Mouse (Mus musculus) 3T3-L1 (cell line): Measurements from ENCODE around the gene Ms4a4b.
"Not testable (repeated sequence)": the region's sequence is repeated elsewhere in the genome, so short reads cannot be mapped to it uniquely, and the experiment has no call there.

ENCODE experiments used
- DNase-seq: peaks from one replicate; pipeline ENCODE4 v3.0.0-alpha.2; 2015; ENCODE audit warnings: low read depth, low spot score

The Ms4a4b gene

DNA sequence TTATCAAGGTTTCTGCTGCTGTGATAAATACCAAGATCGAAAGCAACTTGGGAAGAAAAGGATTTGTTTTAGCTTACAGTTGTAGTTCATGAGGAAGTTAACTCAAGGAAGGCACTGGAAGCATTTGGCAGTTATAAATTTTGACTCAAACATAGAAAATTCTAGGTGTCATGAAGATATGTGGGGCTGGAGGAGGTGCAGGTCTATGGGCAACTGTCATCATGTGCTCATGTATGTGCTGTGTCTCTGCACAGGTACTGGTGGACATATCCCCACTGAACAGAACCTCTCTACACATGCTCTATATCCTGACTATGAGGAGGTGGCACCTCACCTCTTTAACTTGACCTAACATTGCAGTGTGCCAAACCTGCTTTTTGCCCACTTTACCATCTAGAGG is 43.2 kb downstream of the Ms4a4b start:
- no peak for DNase-seq

- no peak for DNase-seq
Measured at GRCm38 (mm10) chr19:11491406-11492189, 48.2 kb downstream of the Ms4a4b start.

GRCm38 (mm10) chr19:11492671-11493070 is 49.3 kb downstream of the Ms4a4b start:
- no peak for DNase-seq

DNA sequence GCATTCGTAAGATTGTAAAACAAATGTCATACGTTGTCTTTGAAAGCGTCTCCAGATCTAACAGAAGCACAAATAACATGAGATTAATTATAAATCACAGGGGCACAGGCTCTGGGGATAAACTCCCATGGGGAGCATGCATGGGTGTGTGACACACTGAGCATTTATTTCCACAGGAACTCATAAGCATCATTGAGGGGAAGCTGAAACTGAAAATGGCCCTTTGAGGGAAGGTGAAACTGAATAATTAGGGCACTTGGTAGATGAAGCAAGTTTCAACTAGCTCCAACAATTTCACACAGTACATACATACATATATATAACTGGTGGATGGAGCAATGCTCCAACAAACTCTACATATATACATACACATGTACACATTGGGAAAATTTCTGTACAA is 51.2 kb downstream of the Ms4a4b start:
- no peak for DNase-seq

DNA sequence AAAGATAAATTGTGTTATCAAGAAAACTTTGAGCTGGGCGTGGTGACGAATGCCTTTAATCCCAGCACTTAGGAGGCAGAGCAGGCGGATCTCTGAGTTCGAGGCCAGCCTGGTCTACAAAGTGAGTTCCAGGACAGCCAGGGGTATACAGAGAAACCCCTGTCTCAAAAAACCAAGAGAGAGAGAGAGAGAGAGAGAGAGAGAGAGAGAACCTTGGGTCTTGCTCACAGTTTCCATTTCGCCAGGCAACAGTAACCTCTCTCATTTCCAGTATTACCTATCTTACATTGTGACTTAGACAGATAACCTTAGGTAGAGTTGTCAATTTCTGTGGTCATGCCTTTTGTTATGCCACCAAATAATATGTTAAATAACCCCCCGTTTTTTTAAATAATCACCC is 53.0 kb downstream of the Ms4a4b start:
- no peak for DNase-seq

- DNase-seq: not testable (repeated sequence)
Measured at GRCm38 (mm10) chr19:11497300-11497699, 53.9 kb downstream of the Ms4a4b start.

- DNase-seq: no peak
Measured at GRCm38 (mm10) chr19:11500796-11501195, 57.4 kb downstream of the Ms4a4b start.

DNA sequence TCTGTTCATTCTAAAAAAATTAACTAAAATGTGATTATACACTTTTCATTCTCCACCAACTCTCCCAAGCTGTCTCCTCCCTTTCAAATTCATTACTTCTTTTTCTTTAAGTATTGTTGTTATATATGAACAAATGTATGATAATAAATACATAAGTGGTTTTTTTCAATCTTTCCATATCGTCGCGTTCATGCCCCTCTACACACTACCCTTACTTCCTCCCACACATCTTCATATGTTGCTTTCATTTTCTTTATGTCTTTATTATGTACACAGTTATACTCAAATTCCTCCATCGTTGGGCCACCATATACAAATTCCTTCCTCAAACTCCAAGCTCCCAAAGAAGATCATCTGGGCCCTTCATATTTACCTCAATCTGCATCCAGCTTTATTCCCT is 58.0 kb downstream of the Ms4a4b start:
- no peak for DNase-seq

- DNase-seq: no peak
Measured at GRCm38 (mm10) chr19:11504857-11505256, 61.5 kb downstream of the Ms4a4b start.

DNA sequence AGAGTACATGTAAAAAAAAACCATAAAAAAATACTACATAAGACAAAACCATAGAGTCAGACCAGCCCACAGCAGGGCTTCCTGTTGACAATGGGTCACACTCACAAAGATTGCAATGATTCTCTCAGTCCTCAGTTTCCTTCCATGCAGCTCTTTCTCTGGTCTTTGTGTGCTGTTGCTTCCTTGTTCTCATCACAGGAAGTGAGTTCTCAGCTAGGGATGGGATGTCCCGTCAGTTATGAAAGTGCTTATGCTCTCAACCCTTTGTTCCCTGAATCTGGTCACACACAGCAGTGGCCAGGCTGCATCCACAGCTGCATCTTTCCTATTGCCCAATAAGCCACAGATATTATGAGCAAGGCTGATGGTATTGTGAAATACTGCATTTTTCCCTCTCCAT is 70.1 kb downstream of the Ms4a4b start:
- DNase-seq: no peak

GRCm38 (mm10) chr19:11516246-11516645 is 72.9 kb downstream of the Ms4a4b start, which contains the start of gene Ms4a6b:
Gene Ms4a6b (plus strand): TSS chr19:11516512.
- no peak for DNase-seq
